Mouse (Mus musculus): ENCODE data around the gene Scn3b.

GRCm38 (mm10) chr9:40231019-40231418 lies 38.0 kb upstream of the Scn3b start:
- TF ChIP-seq CTCF (IDR thresholded peaks at IDR 0.05; ENCODE audit: borderline replicate concordance, insufficient read depth, low read length) = no peak
- no peak for TF ChIP-seq POLR2A (IDR thresholded peaks at IDR 0.05; ENCODE audit: low read depth, low read length)

Data from embryonic fibroblast, embryonic 13.5 days (primary cell).